Mouse (Mus musculus): Measurements from ENCODE around the gene Gpa33. TPM values are rescaled to one million over a fixed set of nuclear protein-coding genes. Genes with fewer than 3 reads are reported as not detected.

The Gpa33 gene
- polyA plus RNA-seq (2012): not detected in 2 replicates

GRCm38 (mm10) chr1:166130224-166130860, at the start of gene Gpa33:
TSS of gene Gpa33 (plus strand) at chr1:166130238.

GRCm38 (mm10) chr1:166127719-166128118, 2.3 kb upstream of the Gpa33 start, which contains the start of gene Dusp27:
TSS of gene Dusp27 (minus strand) at chr1:166127922.

Other genes starting within 250 kb of the Gpa33 start
- 6.6 and 7.8 TPM in 2 replicates for gene Pou2f1, start 127.6 kb upstream of the Gpa33 start, polyA plus RNA-seq (2012)
- gene Dusp27, start 2.3 kb upstream of the Gpa33 start, polyA plus RNA-seq (2012): not detected in 2 replicates
- gene Mael, start 108.5 kb downstream of the Gpa33 start, polyA plus RNA-seq (2012): not detected in 2 replicates
- 0.28 TPM in 1 of 2 replicates, not detected in the other for gene Ildr2, start 123.9 kb downstream of the Gpa33 start, polyA plus RNA-seq (2012)
- 31.5 and 32.5 TPM in 2 replicates for gene Tada1, start 248.9 kb downstream of the Gpa33 start, polyA plus RNA-seq (2012)